Mouse (Mus musculus): Measurements from ENCODE around the gene Fam120b. TPM values are rescaled to one million over a fixed set of nuclear protein-coding genes. Genes with fewer than 3 reads are reported as not detected.

Fam120b gene
- total and polyA plus RNA-seq, 3 experiments = 9.8 to 10.5 TPM; not detected in 1

- 0 out of 4 replicates have a peak, but pooled peaks cover 0 to 2% of the 10 kb centered on the region in 2 experiments for H3K27me3 ChIP-seq (ENCODE audit: control insufficient read depth in 1 of 2, insufficient read depth in 2 of 2, low read length in 2 of 2)
- H3K4me3 ChIP-seq (ENCODE audit: control insufficient read depth in 1 of 2, insufficient read depth in 1 of 2, low read depth in 2 of 2, low read length in 2 of 2) = no peak overlapping the region
- no peak overlapping the region for H3K27ac ChIP-seq (ENCODE audit: control insufficient read depth, low read depth, low read length)
- no peak overlapping the region for H3K9ac ChIP-seq (ENCODE audit: control insufficient read depth, low read depth, low read length, poor library complexity, severe bottlenecking)
- H3K79me2 ChIP-seq (ENCODE audit: control insufficient read depth, insufficient read depth, low read length, poor library complexity) = no peaks in the 10 kb centered on the region
- TF ChIP-seq MXI1 (IDR thresholded peaks at IDR 0.05; ENCODE audit: low read depth, low read length) (no peak), ELF1 (IDR thresholded peaks at IDR 0.05; ENCODE audit: low read depth, low read length) (no peak), NELFE (IDR thresholded peaks at IDR 0.05; ENCODE audit: low read depth, low read length) (no peak), GATA1 (IDR thresholded peaks at IDR 0.05; ENCODE audit: low read depth, low read length) (no peak), ZMIZ1 (IDR thresholded peaks at IDR 0.05; ENCODE audit: low read depth, low read length) (no peak), NRF1 (IDR thresholded peaks at IDR 0.05; ENCODE audit: insufficient read depth, low read depth, low read length, poor library complexity, severe bottlenecking) (no peak), GABPA (IDR thresholded peaks at IDR 0.05; ENCODE audit: low read depth, low read length) (no peak)
- no peaks in the 10 kb centered on the region for H3K36me3 ChIP-seq (ENCODE audit: control insufficient read depth in 1 of 2, insufficient read depth in 2 of 2, low read length in 2 of 2)
- H3K9me3 ChIP-seq (replicated peaks; ENCODE audit: insufficient read depth, low read length) = no peaks in the 10 kb centered on the region
- no peaks in the 10 kb centered on the region for H3K4me1 ChIP-seq (ENCODE audit: control insufficient read depth in 1 of 2, insufficient read depth in 2 of 2, low read length in 2 of 2)
- DNase-seq (ENCODE audit: low read depth, low spot score) = no peak
These were observed 25.6 kb upstream of the Fam120b start for GRCm38 (mm10) chr17:15370401-15370800.

- no peak for DNase-seq (ENCODE audit: low read depth, low spot score)
- TF ChIP-seq EP300 (IDR thresholded peaks at IDR 0.05; ENCODE audit: low read depth in 1 of 2, low read length in 2 of 2) (no peak), NELFE (IDR thresholded peaks at IDR 0.05; ENCODE audit: low read depth, low read length) (no peak), TBP (IDR thresholded peaks at IDR 0.05; ENCODE audit: low read depth, low read length) (no peak), JUND (IDR thresholded peaks at IDR 0.05; ENCODE audit: low read depth, low read length) (no peak), SIN3A (IDR thresholded peaks at IDR 0.05; ENCODE audit: low read length) (no peak), CHD2 (IDR thresholded peaks at IDR 0.05; ENCODE audit: low read length) (no peak), USF2 (IDR thresholded peaks at IDR 0.05; ENCODE audit: borderline replicate concordance in 1 of 2, insufficient read depth in 1 of 2, low read depth in 1 of 2, low read length in 2 of 2) (no peak), HCFC1 (IDR thresholded peaks at IDR 0.05; ENCODE audit: low read depth, low read length) (no peak), GABPA (IDR thresholded peaks at IDR 0.05; ENCODE audit: low read depth, low read length) (no peak), CTCF (IDR thresholded peaks at IDR 0.05 in 2 of 3, conservative IDR thresholded peaks at IDR 0.05 in 1 of 3; ENCODE audit: control insufficient read depth in 1 of 3, insufficient read depth in 1 of 3, low read depth in 2 of 3, low read length in 3 of 3, poor library complexity in 1 of 3, severe bottlenecking in 1 of 3) (no peak), POLR2AphosphoS2 (IDR thresholded peaks at IDR 0.05; ENCODE audit: low read length) (no peak), RAD21 (IDR thresholded peaks at IDR 0.05; ENCODE audit: low read depth, low read length) (no peak), CHD1 (IDR thresholded peaks at IDR 0.05; ENCODE audit: low read depth, low read length) (no peak), NRF1 (IDR thresholded peaks at IDR 0.05; ENCODE audit: insufficient read depth, low read depth, low read length, poor library complexity, severe bottlenecking) (no peak)
- H3K4me1 ChIP-seq (ENCODE audit: control insufficient read depth in 1 of 2, insufficient read depth in 2 of 2, low read length in 2 of 2) = no peaks in the 10 kb centered on the region
- no peak overlapping the region for H3K4me3 ChIP-seq (ENCODE audit: control insufficient read depth in 1 of 2, insufficient read depth in 1 of 2, low read depth in 2 of 2, low read length in 2 of 2)
- H3K9ac ChIP-seq (ENCODE audit: control insufficient read depth, low read depth, low read length, poor library complexity, severe bottlenecking) = no peak overlapping the region
- H3K9me3 ChIP-seq (replicated peaks; ENCODE audit: insufficient read depth, low read length) = no peaks in the 10 kb centered on the region
- no peak overlapping the region for H3K27ac ChIP-seq (ENCODE audit: control insufficient read depth, low read depth, low read length)
- H3K79me2 ChIP-seq (ENCODE audit: control insufficient read depth, insufficient read depth, low read length, poor library complexity) = no peaks in the 10 kb centered on the region
- 0 out of 4 replicates have a peak, but pooled peaks cover 0 to 2% of the 10 kb centered on the region in 2 experiments for H3K27me3 ChIP-seq (ENCODE audit: control insufficient read depth in 1 of 2, insufficient read depth in 2 of 2, low read length in 2 of 2)
- no peaks in the 10 kb centered on the region for H3K36me3 ChIP-seq (ENCODE audit: control insufficient read depth in 1 of 2, insufficient read depth in 2 of 2, low read length in 2 of 2)
These were observed 23.8 kb upstream of the Fam120b start for GRCm38 (mm10) chr17:15371967-15372835.

All from MEL (cell line).